Mouse (Mus musculus) gastrocnemius, postnatal 36 days (tissue): ENCODE data around the gene Tbc1d20. TPM values are rescaled to one million over a fixed set of nuclear protein-coding genes. Genes with fewer than 3 reads are reported as not detected.

Source experiments
- DNase-seq, 2 experiments: peaks; one replicate each; pipeline ENCODE4 v3.0.0; 2022
- intact Hi-C: fragments of 180-260 bp; cut with DNase I; formaldehyde crosslinking; loops from one replicate; pipeline ENCODE4 v1.15.1; 2025
- total RNA-seq, 2 experiments: library from RNA; stranded (reverse); gene quantifications; 2 replicates each; pipeline ENCODE4 v1.2.3; 2021

Gene Tbc1d20
- total RNA-seq, 2 experiments from 2014 or later = 21.8 to 26.8 TPM

GRCm38 (mm10) chr2:152324842-152325241, 31.2 kb downstream of the Tbc1d20 start:
- intact Hi-C loops = no loop called here
- DNase-seq = no peak

DNA sequence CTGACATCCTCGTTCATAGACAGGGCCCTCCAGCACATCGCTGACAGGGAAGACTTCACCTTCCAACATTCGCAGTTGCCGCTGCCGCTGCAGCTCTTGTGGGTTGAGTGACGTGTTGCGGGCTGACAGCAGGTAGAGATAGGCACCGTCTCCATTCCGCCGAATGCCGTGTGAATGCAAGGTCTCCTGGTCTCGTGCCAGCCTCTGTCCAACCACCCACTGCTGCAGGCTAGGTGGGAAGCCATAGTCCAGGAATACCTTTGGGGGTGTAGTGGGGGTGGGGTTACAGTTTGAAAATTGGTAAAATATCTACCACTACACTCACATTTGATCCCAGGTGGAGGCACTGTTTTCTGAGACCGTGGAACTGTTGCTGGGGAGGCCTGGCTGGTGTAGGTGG, 32.5 kb downstream of the Tbc1d20 start:
- no peak for DNase-seq
- intact Hi-C loops = no loop called here

DNA sequence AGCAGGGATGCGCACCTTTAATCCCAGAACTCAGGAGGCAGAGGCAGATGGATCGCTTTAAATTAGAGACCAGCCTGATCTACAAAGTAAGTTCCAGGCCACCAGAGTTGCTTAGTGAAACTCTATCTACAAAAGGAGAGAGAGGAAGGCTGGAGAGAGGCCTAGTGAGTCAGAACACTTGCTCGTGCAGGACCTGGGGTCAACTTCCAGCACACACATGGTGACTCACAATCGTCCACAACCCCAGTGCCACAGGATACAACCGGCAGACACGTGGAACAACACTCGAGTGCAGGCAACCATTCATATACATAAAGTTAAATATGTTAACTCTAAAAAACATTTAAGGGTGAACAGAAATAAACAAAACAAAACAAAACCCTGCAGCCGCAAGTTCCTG, 33.0 kb downstream of the Tbc1d20 start:
- DNase-seq = no peak
- intact Hi-C loops = no loop called here

GRCm38 (mm10) chr2:152327980-152328379, 34.4 kb downstream of the Tbc1d20 start:
- no peak for DNase-seq
- intact Hi-C loops = no loop called here

DNA sequence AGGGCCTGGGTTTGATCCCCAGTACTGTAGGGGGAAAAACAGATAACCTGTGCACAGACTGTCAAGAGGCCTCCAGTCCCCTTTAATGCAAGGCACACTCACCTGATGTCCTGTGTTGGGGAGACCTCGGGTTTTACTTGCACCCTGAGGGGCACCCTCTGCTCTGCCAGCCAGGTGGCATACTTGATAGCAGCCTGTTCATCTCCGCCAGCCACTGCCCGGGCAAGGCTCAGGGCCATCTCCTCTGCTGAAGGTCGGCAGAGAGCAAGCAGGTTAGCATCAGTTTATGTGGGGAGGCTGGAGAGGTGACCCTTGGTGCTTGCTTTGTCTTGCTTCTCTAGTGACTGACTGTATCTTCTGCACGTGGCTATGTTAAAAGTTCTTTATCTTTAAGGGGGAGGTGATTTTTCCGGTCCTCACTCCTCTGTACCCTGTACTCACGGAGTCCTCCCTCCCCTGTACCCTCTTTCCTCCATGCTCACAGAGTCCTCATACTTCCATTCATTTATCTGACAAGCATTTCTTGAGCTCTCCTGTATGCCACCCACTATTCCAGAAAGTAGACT, 37.3 kb downstream of the Tbc1d20 start:
- no peak for DNase-seq
- intact Hi-C loops = no loop called here

- DNase-seq = peak; percentile 80 to 88
- intact Hi-C loops = no loop called here
Observed at GRCm38 (mm10) chr2:152332101-152332825, 38.6 kb downstream of the Tbc1d20 start, which contains the start of gene Rbck1. TSS of gene Rbck1 (minus strand) at chr2:152332653.

DNA sequence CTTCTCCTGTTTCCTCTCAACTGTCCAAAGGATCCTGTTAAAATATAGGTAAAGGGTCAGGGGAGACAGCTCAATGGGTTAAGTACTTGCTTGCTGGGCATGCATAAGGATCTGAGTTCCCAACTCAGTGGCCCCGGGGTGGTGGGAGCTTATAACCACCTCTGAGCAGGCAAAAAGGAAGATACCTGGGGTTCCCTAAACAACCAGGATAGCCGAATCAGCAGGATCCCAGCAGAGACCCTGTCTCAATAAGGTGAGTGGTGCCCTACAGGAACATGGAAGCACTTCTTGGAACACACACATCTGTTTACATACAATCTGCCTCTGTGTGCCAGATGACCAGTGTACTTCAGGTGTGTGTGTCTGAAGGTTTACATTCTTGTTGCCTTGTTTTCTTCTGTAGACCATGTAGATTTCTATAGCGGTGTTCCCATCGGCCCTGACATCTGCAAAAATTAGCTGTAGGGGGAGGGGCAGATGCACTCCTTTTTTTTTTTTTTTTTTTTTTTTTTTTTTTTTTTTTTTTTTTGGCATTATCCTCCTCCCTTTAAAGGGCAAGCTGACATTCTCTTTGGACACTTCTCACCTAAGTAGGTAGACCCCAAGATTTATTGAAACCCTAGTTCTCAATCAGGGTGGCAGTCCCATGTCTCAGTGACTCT, 39.8 kb downstream of the Tbc1d20 start:
- intact Hi-C loops = no loop called here
- no peak for DNase-seq

DNA sequence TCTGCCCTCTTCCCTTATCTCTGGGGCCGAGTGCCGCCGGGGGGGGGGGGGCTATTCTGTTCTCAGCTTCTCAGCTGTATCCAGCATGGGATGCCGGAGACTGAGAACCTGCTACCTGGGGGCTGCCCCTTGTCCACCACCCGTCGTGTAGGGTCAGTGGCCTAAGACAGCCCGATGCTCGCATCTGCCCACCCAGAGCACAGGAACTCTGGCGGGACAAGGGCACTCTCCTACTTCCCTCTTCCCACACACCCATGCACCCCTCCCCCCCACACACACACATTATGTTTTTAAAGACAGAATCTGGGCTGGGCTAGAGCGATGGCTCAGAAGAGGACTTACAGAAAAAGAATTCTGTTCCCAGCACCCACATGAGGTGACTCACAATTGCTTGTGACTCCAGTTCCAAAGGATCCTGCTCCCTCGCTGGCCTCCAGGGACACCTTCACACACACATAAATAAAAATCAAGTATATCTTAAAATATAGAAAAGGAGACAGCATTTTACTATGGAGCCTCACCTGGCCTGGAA, 41.7 kb downstream of the Tbc1d20 start:
- no peak for DNase-seq
- intact Hi-C loops = no loop called here

GRCm38 (mm10) chr2:152336856-152337255, 43.2 kb downstream of the Tbc1d20 start:
- DNase-seq = no peak
- intact Hi-C loops = no loop called here

- intact Hi-C loops = no loop called here
- DNase-seq = no peak
Observed at GRCm38 (mm10) chr2:152337591-152338212, 44.1 kb downstream of the Tbc1d20 start.

GRCm38 (mm10) chr2:152338319-152338718, 44.7 kb downstream of the Tbc1d20 start:
- intact Hi-C loops = no loop called here
- no peak for DNase-seq

GRCm38 (mm10) chr2:152339631-152340179, 46.1 kb downstream of the Tbc1d20 start:
- intact Hi-C loops = no loop called here
- no peak for DNase-seq

- intact Hi-C loops = no loop called here
- peak; percentile 64 to 65 for DNase-seq
Observed at GRCm38 (mm10) chr2:152343329-152344213, 49.9 kb downstream of the Tbc1d20 start, which contains the start of gene Trib3. TSS of gene Trib3 (minus strand) at chr2:152344032.

- intact Hi-C loops = no loop called here
Observed at GRCm38 (mm10) chr2:152344361-152344760, 50.7 kb downstream of the Tbc1d20 start.

DNA sequence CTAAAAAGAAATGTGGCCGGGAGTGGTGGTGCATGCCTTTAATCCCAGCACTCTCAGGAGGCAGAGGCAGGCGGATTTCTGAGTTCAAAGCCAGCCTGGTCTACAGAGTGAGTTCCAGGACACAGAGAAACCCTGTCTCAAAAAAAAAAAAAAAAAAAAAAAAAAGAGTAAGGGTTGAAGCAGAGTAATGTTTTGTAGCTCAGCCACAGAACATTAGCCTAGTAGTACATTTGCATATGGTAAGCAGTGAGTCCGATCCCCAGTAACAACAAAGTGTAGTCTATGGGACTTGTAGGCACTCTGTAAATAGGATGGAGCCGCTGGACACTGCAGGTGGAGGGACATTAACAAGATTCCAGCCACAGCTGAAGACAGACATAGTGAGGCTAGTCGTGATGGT, 51.3 kb downstream of the Tbc1d20 start:
- DNase-seq = no peak
- intact Hi-C loops = no loop called here

More at GRCm38 (mm10) chr2:152344361-152344760, 50.7 kb downstream of the Tbc1d20 start:
- DNase-seq = no peak

- intact Hi-C loops = no loop called here
- DNase-seq = no peak
Observed at GRCm38 (mm10) chr2:152345393-152345792, 51.8 kb downstream of the Tbc1d20 start.

- intact Hi-C loops = no loop called here
- no peak for DNase-seq
Observed at GRCm38 (mm10) chr2:152346776-152347465, 53.3 kb downstream of the Tbc1d20 start.

GRCm38 (mm10) chr2:152347722-152348121, 54.1 kb downstream of the Tbc1d20 start:
- intact Hi-C loops = no loop called here
- DNase-seq = no peak

DNA sequence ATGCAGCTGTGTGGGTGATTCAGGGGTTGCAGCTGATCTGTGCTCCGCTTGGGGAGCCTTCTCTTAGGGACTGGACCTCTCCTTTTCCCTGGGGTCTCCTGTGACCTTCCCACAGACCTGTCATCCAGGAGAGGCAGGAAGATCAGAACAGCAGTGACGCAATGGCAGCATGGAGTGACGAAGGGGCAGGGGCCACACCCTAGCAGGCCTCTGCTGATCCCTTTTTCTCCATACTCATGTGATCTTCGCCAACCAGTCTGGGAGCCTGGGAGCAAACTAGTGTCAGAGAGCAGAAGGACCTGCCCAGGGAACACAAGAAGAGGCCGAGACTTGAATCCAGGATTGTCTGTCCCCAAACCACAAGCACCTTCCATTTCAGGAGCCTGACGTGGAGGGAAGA, 55.6 kb downstream of the Tbc1d20 start:
- DNase-seq = no peak
- intact Hi-C loops = no loop called here
